Mouse (Mus musculus) megakaryocyte, embryonic 14.5 days (primary cell): Measurements from ENCODE around the gene Dmrtc1a. TPM values are rescaled to one million over a fixed set of nuclear protein-coding genes. Genes with fewer than 3 reads are reported as not detected.
"Not testable (repeated sequence)": the region's sequence is repeated elsewhere in the genome, so short reads cannot be mapped to it uniquely, and the experiment has no call there.

Experiments
- H3K27me3 ChIP-seq: replicated peaks from 2 replicates; pipeline ENCODE3; 2012; ENCODE audit warnings: inconsistent platforms
- H3K36me3 ChIP-seq: replicated peaks from 2 replicates; pipeline ENCODE3; 2012; ENCODE audit warnings: low read length, inconsistent platforms, mixed read lengths
- H3K4me1 ChIP-seq: 2 replicates; pipeline ENCODE4 v1.6.1; 2012; ENCODE audit warnings: inconsistent platforms
- H3K4me3 ChIP-seq: replicated peaks from 2 replicates; pipeline ENCODE3; 2012; ENCODE audit warnings: moderate library complexity, mild to moderate bottlenecking, inconsistent platforms
- H3K9me3 ChIP-seq: 2 replicates; pipeline ENCODE4 v1.6.1; 2012; ENCODE audit warnings: inconsistent platforms
- FLI1 ChIP-seq: IDR thresholded peaks from 2 replicates; pipeline ENCODE4 v1.6.1; 2012; ENCODE audit warnings: low read length, inconsistent platforms, mixed read lengths
- GATA1 ChIP-seq: IDR thresholded peaks from 3 replicates; pipeline ENCODE4 v1.6.1; 2012; ENCODE audit warnings: mixed read lengths, low read length, inconsistent platforms, borderline replicate concordance
- polyA plus RNA-seq: library from polyadenylated mRNA; stranded (reverse); fragments of >175 nt; gene quantifications from 2 replicates; pipeline ENCODE4 v1.2.3, GENCODE M21; 2012; ENCODE audit warnings: low replicate concordance; ENCODE audit not compliant: insufficient read depth

Dmrtc1a gene
- polyA plus RNA-seq = not detected in 2 replicates

DNA sequence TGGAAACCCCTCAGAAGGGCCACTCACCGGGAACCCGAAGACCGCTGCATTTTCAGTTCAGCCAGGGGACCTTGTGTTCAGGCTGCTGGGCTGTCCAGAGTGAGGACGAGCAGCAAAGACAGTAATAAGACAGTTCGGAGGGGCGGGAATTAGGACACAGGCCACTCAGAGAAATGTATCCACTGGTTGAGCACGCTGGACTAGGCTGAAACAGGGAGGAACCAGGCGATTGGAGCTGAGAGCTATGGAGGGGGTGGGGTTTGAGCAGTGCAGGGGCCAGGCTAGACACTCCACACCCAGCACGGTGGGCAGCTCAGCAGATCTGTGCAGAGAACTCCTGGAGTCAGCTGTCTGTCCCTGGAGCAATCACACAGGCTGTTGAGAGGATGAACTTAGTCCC lies at the start of gene Dmrtc1a, which contains the start of gene 1700011M02Rik:
TSS of gene Dmrtc1a (minus strand) at position 101 of the 400 bp plus-strand sequence.
TSS of gene 1700011M02Rik (plus strand) at position 319 of the 400 bp plus-strand sequence.
- H3K4me3 ChIP-seq, H3K4me1 ChIP-seq, H3K36me3 ChIP-seq, H3K9me3 ChIP-seq: not testable (repeated sequence)
- H3K27me3 ChIP-seq = peaks cover 13% of the 10 kb centered on the region

GRCm38 (mm10) chrX:102950136-102950535 lies 41.6 kb upstream of the Dmrtc1a start:
- not testable (repeated sequence) for H3K36me3 ChIP-seq, H3K27me3 ChIP-seq, H3K4me3 ChIP-seq, H3K4me1 ChIP-seq, H3K9me3 ChIP-seq

GRCm38 (mm10) chrX:102936743-102937142 lies 28.3 kb upstream of the Dmrtc1a start:
- 0 out of 2 replicates have a peak, but pooled peaks cover 2% of the 10 kb centered on the region for H3K9me3 ChIP-seq
- H3K4me3 ChIP-seq = no peak overlapping the region
- TF ChIP-seq FLI1 (no peak), GATA1 (no peak)
- H3K36me3 ChIP-seq = no peaks in the 10 kb centered on the region
- peaks cover 36% of the 10 kb centered on the region for H3K27me3 ChIP-seq
- H3K4me1 ChIP-seq = no peaks in the 10 kb centered on the region

DNA sequence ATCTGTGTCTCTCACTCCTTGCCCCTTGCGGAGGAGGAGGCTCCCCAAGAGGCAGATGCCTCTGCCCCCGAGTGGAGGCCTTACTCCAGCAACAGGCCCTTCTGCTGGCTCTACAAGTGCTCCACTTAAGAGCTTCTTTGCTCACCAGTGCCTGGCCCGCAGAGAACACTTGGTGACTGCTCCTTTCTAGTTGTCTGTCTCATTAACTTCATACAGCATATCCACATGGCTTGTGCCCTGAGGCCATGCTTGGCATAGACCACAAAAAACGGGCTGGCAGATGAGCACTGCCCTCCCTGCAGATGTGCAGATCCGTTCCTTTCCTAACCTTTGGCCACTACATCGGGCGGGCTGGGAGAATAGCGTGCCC lies 25.9 kb upstream of the Dmrtc1a start:
- Histone ChIP-seq H3K36me3 (no peaks in the 10 kb centered on the region), H3K4me3 (peak overlapping the region; percentile 89), H3K9me3 (0 out of 2 replicates have a peak, but pooled peaks cover 2% of the 10 kb centered on the region), H3K4me1 (no peaks in the 10 kb centered on the region), H3K27me3 (peaks cover 36% of the 10 kb centered on the region)
- TF ChIP-seq GATA1 (no peak), FLI1 (no peak)

- TF ChIP-seq FLI1 (no peak), GATA1 (no peak)
- H3K9me3 ChIP-seq = 0 out of 2 replicates have a peak, but pooled peaks cover 2% of the 10 kb centered on the region
- H3K27me3 ChIP-seq = peaks cover 36% of the 10 kb centered on the region
- H3K4me1 ChIP-seq = no peaks in the 10 kb centered on the region
- no peaks in the 10 kb centered on the region for H3K36me3 ChIP-seq
- peak overlapping the region; percentile 89 for H3K4me3 ChIP-seq
Observed at GRCm38 (mm10) chrX:102933571-102934394, 25.3 kb upstream of the Dmrtc1a start.

DNA sequence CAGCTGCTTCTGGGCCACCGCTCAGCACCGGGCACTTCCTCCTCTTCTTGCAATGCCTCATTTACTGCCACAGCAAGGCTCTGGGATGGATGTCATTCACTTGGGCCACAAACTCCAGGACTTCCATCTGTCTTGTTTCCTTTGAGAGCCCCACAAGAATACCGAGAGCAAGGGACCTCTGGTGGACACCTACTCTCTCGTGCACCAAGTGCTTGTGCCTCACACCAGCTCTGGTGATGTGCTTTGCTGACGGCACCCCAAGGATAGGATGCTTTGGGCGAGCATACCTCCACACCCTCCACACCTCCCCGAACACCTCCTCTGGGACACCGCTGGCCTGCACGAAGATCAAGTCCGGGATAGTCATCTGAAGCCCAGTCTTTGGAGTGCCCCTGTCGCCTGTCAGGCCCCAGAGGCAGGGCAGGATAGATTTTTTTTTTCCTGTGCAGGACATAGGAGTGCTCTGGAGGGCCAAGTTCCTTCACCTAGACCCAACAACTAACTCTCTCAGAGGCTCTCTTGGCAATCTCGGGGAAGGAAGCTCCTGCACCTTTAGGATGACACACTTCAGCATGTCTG lies 24.6 kb upstream of the Dmrtc1a start:
- TF ChIP-seq FLI1 (no peak), GATA1 (no peak)
- H3K4me1 ChIP-seq = no peaks in the 10 kb centered on the region
- H3K9me3 ChIP-seq = 0 out of 2 replicates have a peak, but pooled peaks cover 2% of the 10 kb centered on the region
- no peaks in the 10 kb centered on the region for H3K36me3 ChIP-seq
- peaks cover 36% of the 10 kb centered on the region for H3K27me3 ChIP-seq
- peak overlapping the region; percentile 89 for H3K4me3 ChIP-seq

DNA sequence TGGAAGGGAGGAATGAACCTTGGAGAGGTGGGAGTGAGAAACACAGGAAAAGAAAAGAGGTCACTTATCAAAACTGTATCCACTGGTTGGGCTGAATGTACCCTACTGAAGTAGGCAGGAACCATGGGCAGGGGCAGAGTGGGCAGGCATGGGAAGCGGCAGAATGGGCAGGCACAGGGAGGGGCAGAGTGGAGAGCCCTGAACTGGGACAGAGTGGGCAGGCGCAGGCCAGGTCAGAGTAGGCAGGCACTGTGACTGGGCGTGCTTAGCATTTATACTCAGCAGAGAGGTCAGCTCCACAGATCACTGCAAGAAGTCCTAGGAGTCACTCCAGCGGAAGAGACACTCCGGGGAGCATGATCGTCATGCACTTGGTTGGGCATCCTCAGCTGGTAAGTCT lies 19.6 kb upstream of the Dmrtc1a start, which contains the start of gene 1700018G05Rik:
TSS of gene 1700018G05Rik (plus strand) at position 301 of the 400 bp plus-strand sequence.
- H3K4me3 ChIP-seq, H3K36me3 ChIP-seq, H3K4me1 ChIP-seq, H3K27me3 ChIP-seq, H3K9me3 ChIP-seq: not testable (repeated sequence)

GRCm38 (mm10) chrX:102926707-102927106 lies 18.2 kb upstream of the Dmrtc1a start:
- H3K36me3 ChIP-seq, H3K27me3 ChIP-seq, H3K4me1 ChIP-seq, H3K9me3 ChIP-seq, H3K4me3 ChIP-seq: not testable (repeated sequence)

DNA sequence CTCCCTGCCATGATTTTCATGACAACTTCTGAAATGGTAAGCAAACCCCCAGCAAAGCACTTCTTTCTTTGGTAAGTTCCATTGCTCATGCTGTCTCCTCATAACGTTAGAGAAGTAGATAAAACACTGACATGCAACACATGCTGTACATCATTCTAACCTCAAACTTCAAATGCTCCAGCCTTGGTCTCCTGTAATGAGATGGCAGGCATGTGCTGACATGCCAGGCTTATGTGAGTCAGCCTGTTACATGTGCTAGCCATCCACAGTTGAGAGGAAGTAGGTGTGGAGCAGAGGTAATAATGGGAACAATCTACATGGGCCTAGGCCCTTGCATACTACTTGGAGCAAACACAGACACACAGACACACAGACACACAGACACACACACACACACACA lies 6.3 kb upstream of the Dmrtc1a start:
- H3K36me3 ChIP-seq, H3K27me3 ChIP-seq, H3K9me3 ChIP-seq, H3K4me1 ChIP-seq, H3K4me3 ChIP-seq: not testable (repeated sequence)

DNA sequence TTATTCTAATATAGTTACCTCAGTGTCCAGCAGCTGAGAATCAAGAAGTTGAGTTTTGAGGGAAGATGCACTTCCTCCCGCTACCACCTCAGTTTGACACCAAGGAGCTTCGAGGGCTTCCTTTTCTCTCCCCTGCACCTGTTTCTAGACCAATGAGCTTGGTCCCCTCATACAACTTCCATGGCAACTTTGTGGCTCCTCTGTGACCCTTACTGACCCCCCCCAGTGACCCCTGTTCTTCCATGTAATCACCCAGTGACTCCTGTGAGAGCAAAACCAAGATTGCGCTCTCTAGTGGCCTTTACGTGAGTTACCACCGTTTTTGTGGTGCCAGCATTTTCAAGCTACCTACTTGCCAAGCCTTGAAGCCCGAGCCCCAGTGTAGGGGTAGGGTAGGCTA lies 40.6 kb downstream of the Dmrtc1a start, which contains the start of gene 1700031F05Rik:
TSS of gene 1700031F05Rik (minus strand) at position 101 of the 400 bp plus-strand sequence.
- Histone ChIP-seq H3K4me1 (no peaks in the 10 kb centered on the region), H3K9me3 (peaks cover 13% of the 10 kb centered on the region), H3K4me3 (no peak within 1 kb of the TSS), H3K27me3 (no peaks in the 10 kb centered on the region), H3K36me3 (no peaks in the 10 kb centered on the region)
- no peak for TF ChIP-seq GATA1
- TF ChIP-seq FLI1 = no peak

- not testable (repeated sequence) for H3K4me3 ChIP-seq, H3K36me3 ChIP-seq, H3K9me3 ChIP-seq, H3K4me1 ChIP-seq, H3K27me3 ChIP-seq
Observed at GRCm38 (mm10) chrX:102854516-102854915, 54.0 kb downstream of the Dmrtc1a start, which contains the start of gene Dmrtc1c2. TSS of gene Dmrtc1c2 (minus strand) at chrX:102854616.

Other genes with a start within 250 kb of the Dmrtc1a start
- not detected in 2 replicates for gene Gm3880, start 221.7 kb downstream of the Dmrtc1a start, polyA plus RNA-seq
- not detected in 2 replicates for gene Gm9112, start 201.1 kb downstream of the Dmrtc1a start, polyA plus RNA-seq
- gene Dmrtc1b, start 200.8 kb downstream of the Dmrtc1a start, polyA plus RNA-seq = not detected in 2 replicates
- gene Dmrtc1c1, start 105.7 kb downstream of the Dmrtc1a start, polyA plus RNA-seq = not detected in 2 replicates
- gene Dmrtc1c2, start 54.1 kb downstream of the Dmrtc1a start, polyA plus RNA-seq = not detected in 2 replicates
- not detected in 2 replicates for gene 1700031F05Rik, start 40.7 kb downstream of the Dmrtc1a start, polyA plus RNA-seq
- gene 1700011M02Rik, start 218 bp upstream of the Dmrtc1a start, polyA plus RNA-seq = not detected in 2 replicates
- gene 1700018G05Rik, start 19.7 kb upstream of the Dmrtc1a start, polyA plus RNA-seq = not detected in 2 replicates